In the genomic region with DNA sequence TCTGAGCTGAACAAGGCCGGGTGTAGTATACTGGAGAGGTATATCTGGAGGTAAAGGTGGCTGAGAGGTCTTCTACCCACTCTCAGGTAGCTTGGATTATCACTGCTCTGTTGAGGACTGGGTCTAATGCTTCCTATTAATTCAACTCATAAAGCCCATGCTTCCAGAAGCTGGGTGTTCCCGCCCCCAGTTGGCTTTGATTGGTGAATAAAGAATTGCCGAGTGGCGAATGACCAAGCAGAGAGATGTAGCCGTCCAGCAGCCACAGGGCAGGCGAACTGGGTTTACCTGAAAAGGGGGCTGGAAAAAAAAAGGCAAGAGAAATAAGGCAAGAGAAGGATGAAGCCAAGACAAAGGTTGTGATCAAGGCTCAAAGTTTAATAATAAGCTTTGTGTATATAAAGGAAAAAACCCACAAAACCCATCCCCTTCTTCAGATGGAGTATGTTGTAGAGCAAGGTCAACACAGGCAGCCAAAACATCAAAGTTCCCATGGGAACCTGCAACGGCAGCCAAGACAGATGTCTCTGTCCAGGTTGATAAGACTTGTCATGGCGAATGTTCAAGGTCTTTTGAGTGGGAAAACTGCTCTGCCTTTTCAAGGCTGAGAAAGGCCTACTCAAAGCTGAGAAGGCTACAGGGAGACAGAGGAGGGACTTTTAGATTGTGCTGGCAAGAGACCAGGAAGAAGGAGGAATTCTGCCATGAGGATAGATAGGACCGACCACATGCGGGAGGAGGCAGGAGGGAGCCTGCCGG, we compare ENCODE assay signal across 13 mouse cellular contexts. TPM values are rescaled to one million over a fixed set of nuclear protein-coding genes. Genes with fewer than 3 reads are reported as not detected.
A peak's percentile ranks its signal among the peaks of the same experiment; 100 is the strongest.
DNase-seq lines count a peak whose midpoint lies in the region.
"Had no signal": no experiment of that assay in that cellular context is flagged by ENCODE, and none has a peak within 500 bp of the region (broad histone marks: within the 10 kb centered on the region; RNA-seq: fewer than 3 reads in every experiment).

No protein-coding gene starts in this region.

- peak; percentile 25 to 30 for DNase-seq in heart, adult 18-20 months
- DNase-seq in heart, adult 11 months: no peak
- peak; percentile 87 for DNase-seq in ovary, adult 18-20 months (ENCODE audit: low spot score)
- DNase-seq in ovary, postnatal 10 days (ENCODE audit: low spot score): no peak
- DNase-seq in adrenal gland, postnatal 14 days: peak; percentile 70
- DNase-seq in testis, postnatal 10 days (ENCODE audit: low spot score): peak; percentile 65
- DNase-seq in lung, postnatal 10 days: no peak
- no peak for DNase-seq in T-cell, adult 2 months (ENCODE audit: low spot score)
- DNase-seq: cerebellum, adult 18-20 months; cerebellum, adult 9-11 months; gastrocnemius, adult 2 months; gastrocnemius, postnatal 25 days; kidney, adult 18-20 months had no signal

RNA-seq across cellular contexts. Expression of gene Fam110c, which starts 17.4 kb away (rescaled TPM):
- total RNA-seq in heart, adult 18-20 months (2021): under 1 TPM; 0.22 to 0.44 TPM
- total RNA-seq in adrenal gland, postnatal 14 days (2021): 0.38 and 0.48 TPM in 2 replicates
- total RNA-seq: gastrocnemius, adult 2 months; gastrocnemius, postnatal 25 days had no signal

Comparison
In these comparisons a context has a peak if more than half of its experiments do, and no peak if none do; other contexts are left out.
1. DNase-seq: peak in heart, adult 18-20 months (2 of 2), ovary, adult 18-20 months (single experiment), adrenal gland, postnatal 14 days (single experiment) and testis, postnatal 10 days (single experiment); none in heart, adult 11 months (single experiment), ovary, postnatal 10 days (single experiment), lung, postnatal 10 days (single experiment) and T-cell, adult 2 months (single experiment).